Mouse (Mus musculus) right cerebral cortex, adult 2 months (tissue): ENCODE data around the gene Atg14.
A peak's percentile ranks its signal among the peaks of the same experiment; 100 is the strongest.
"Not testable (repeated sequence)": the region's sequence is repeated elsewhere in the genome, so short reads cannot be mapped to it uniquely, and the experiment has no call there.

Experiments
- DNase-seq, 2 experiments: peaks; one replicate each; pipeline ENCODE4 v3.0.0; 2021 to 2022; ENCODE audit warnings: low spot score in 2 of 2

Atg14 gene

DNA sequence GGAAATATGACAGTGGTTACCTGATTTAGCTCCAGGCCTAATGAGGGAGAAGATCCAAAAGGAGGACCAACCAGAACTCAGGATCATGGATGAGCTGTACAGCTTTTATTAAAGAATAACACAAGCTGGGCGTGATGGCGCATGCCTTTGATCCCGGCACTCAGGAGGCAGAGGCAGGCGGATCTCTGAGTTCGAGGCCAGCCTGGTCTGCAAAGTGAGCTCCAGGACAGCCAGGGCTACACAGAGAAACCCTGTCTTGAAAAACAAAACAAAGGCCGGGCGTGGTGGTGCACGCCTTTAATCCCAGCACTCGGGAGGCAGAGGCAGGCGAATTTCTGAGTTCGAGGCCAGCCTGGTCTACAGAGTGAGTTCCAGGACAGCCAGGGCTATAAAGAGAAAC is at the start of gene Atg14:
Gene Atg14 (minus strand): TSS at position 101 of the 400 bp plus-strand sequence.
- DNase-seq: not testable (repeated sequence)

DNA sequence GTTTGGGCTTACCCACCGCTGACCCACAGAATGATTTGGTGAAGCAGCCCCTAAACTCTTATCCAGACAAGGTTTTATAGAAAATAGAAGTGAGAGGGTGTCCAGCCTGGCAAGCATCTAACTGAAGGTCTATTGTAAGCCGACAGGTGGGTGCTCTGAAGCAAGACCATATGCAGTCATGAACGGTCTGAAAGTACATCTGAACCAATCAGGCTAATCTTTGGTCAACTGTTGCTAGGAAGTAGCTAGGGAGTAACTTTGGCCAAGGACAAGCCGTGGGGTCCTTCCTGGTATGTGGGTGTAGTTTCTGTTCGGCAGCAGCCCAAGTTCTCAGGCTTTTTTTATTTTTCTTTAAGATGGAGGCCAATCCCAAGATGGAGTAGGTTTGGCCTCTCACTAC is 48.4 kb upstream of the Atg14 start:
- DNase-seq: no peak

- no peak for DNase-seq
These were observed 42.8 kb upstream of the Atg14 start for GRCm38 (mm10) chr14:47613254-47613653.

DNA sequence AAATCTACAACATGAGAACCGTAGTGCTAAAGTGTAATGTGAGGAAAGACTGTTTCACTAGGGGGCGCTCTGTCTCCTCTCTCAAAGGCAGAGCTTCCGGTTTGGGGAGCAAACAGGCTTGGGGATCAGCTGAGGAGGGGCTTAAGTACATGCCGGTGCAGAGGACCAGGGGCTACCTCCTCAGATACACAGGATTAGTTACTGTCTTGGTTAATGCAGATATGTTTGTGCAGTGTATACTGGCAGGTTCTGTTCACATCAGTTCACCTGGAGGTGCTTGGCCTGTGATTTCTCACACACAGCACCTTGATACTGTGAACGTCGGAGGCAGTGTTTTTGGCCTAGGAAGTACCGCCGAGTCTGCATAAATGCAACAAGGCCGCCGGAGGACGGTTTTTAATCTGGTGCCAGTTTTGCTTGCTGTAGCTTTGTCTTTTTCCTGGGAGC is 27.5 kb upstream of the Atg14 start:
- DNase-seq: peak; percentile 74 to 80

DNA sequence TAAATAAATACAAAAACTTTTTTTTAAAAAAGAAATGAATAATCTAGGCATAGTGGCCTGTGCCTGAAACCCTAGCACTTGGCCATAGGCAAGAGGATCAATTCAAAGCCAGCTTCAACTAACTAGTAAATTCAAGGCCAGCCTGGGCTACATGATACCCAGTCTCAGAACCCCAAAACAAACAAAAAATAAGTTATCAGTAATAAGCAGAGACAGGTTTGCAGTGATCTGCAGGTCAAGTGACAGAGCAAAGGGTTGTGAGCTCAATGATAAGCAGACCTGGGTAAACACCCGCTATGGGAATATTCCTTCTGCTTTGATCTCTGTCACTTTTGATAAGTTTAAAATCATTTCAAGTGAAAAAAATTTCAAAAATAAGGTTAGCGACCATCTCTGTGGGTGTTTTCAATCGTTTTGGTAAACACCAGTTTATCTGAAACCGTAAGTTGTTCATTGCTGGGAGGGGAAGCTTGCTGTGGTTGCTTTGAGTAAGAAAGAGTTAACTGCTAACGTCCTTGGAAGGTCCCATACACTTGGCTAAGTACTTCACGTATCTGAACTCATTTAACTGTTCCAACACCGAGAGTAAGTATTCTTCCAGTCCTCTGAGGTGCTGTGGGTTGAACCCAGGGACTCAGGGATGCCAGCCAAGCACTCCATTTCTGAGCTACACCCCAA is 24.1 kb upstream of the Atg14 start:
- DNase-seq: no peak

DNA sequence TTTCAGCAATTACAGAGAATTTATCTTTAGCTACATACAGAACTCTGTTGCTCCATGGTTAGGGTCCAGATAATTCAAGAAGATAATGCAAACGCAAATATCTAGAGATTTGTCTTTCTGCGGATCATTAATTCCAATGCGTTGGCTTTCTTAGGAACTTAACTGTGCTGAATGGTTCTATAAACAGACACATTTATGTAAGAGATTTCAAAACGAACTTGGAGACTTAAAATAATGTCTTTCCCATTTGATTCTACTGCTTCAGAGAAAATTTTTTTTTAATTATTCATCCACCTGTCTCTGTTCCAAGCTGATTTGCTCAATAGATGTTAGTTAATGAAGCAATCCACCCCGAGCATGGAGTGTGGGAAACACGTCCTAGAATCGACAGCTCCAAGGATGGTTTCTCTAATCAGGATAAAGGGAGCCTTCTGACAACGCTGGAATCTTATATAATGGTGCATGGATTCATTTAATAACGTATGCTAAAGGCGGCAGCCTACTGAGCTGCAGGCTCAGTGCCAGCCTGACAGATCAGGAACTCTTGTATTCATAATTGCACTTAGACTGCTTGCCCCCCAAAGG is 20.0 kb upstream of the Atg14 start:
- peak; percentile 21 to 31 for DNase-seq

- no peak for DNase-seq
These were observed 19.0 kb upstream of the Atg14 start for GRCm38 (mm10) chr14:47589444-47589843.

DNA sequence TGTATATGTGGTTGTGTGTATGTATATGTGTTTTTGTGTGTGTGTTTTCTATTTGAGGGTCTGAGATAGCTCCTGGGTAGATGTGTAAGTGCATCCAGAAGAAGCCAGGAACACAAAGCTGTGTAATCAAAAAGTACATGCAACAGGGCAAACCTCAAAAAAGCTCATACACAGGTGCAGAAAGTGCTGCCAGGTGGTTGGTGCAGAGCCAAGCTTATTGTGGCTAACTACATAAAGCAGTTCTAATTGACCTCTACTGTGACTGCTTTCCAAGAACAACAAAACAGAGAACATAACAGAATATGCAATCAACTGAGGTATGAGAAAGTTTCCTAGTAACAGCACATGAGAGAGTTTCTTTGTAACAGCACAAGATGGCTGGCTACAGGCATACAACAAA is 13.9 kb upstream of the Atg14 start:
- no peak for DNase-seq

DNA sequence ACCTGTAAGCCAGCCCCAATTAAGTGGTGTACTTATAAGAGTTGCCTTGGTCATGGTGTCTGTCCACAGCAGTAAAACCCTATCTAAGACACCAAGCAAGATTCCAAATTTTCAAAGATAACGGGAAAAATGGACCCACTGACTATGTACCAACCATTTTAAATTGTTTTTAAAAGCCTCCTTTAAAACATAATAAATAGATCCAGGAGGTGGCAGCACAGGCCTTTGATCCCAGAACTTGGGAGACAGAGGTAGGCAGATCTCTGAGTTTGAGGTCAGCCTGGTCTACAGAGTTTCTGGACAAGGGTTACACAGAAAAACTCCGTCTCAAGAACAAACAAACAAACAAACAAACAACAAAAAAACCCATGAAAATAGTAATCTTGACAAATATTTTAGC is 11.2 kb upstream of the Atg14 start:
- peak in 1 of 2 experiments; percentile 32 for DNase-seq

GRCm38 (mm10) chr14:47581280-47581679 is 10.8 kb upstream of the Atg14 start:
- no peak for DNase-seq

- DNase-seq: no peak
These were observed 7.6 kb upstream of the Atg14 start for GRCm38 (mm10) chr14:47578086-47578485.

GRCm38 (mm10) chr14:47576687-47577086 is 6.2 kb upstream of the Atg14 start:
- DNase-seq: no peak

- no peak for DNase-seq
These were observed 4.3 kb upstream of the Atg14 start for GRCm38 (mm10) chr14:47574721-47575120.

- DNase-seq: no peak
These were observed 2.3 kb upstream of the Atg14 start for GRCm38 (mm10) chr14:47572707-47573106.

DNA sequence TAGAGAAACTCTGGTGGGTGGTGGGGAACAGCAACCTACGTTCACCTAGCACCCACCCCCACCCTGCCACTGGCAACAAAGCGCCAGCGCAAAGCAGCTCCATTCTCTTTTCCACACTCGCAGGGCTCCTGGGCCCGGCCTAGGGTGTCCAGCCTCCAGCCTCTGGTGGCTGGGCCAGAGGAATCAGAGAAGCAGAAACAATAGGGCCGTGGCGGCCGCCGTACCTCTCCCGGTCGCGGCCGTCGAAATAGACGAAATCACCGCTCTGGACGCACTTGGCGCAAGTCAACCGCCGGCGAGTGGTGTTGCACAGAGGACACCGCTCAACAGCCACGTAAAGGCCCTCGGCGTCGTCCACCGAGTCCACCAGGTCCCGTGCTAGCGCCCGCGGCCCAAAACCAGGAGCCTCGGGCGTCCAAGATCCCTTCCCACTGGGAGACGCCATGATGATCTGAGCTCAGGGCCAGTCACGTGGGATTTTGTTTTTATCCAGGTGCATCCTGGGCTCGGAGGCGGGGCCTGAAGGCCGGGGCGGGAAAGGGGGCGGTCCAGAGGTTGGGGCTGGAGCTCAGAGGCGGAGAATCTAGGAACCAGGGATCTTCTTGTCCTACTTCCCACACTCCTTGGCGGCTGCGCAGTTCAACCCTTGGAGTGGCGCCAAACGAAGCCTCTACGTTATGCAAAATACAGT is 2.3 kb downstream of the Atg14 start:
- DNase-seq: peak; percentile 97 to 98

DNA sequence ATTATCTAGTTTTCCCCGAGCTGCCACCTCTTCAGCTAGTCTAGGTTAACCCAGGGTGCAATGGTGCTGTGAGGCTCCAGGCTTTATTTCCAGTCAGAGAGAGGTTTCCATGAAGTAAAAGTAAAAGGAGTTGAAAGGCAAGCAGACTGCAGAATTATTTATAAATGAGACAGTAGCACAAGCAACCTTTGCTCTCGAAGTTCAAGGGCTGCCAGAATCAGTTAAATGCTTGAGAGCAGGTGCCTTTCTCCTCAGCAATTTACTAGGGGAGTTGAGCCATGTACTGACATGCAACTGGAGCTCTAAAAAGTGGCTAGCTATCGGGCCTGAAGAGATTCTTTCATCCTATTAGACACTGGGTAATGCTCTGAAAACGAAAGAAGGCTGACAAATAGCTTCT is 7.3 kb downstream of the Atg14 start:
- DNase-seq: no peak

- no peak for DNase-seq
These were observed 7.9 kb downstream of the Atg14 start for GRCm38 (mm10) chr14:47562530-47562929.

DNA sequence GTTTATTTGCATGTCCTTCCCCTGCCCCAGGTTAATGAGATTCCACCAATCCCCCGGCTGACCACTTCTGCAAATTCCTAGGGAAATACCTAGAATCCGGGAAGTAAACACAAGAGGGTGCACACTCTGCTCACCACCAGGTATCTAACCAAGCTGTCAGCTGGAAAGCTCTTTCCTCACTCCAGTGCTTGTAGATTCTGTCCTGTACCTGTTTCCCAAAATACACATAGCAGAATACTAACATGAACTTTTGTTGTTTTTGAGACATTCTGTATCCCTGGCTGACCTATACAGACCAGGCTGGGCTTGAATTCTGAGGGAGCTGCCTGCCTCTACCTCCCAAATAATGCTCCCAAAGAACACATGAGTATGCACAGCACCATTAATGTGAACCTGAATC is 9.7 kb downstream of the Atg14 start:
- DNase-seq: no peak

DNA sequence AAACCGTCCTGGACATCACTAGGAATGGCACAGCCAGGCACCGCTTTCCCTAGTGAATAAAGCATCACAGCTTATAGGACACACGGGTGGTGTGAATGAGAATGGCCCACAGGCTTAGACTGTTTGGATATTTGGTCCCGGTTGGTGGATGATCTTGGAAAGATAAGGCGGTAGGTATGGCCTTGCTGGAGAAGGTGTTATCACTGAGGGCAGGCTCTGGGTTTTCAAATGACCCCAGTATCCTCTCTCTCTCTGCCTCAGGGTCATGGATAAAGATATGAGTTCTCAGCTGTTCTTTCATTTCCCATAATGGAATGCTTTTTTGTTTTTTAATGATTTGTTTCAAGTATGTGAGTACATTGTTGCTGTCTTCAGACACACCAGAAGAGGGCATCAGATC is 15.2 kb downstream of the Atg14 start:
- DNase-seq: no peak

- DNase-seq: no peak
These were observed 16.2 kb downstream of the Atg14 start for GRCm38 (mm10) chr14:47554236-47554635.

DNA sequence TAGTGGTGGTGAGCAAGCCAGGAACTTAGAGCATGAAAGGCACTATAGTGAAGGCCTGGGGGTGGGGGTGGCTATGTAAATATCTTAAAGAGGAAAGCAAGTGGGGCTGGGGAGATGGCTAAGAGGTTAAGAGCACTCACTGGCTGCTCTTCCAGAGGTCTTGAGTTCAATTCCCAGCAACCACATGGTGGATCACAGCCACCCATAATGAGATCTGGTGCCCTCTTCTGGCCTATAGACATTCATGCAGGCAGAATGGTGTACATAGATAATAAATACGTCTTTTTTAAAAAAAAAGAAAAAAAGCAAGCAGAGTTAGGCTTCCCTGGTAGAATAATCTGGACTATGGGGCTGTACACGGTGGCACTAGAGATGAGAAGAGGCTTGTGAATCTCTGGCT is 17.1 kb downstream of the Atg14 start:
- DNase-seq: no peak

GRCm38 (mm10) chr14:47551668-47552067 is 18.8 kb downstream of the Atg14 start:
- no peak for DNase-seq

- DNase-seq: no peak
These were observed 25.6 kb downstream of the Atg14 start for GRCm38 (mm10) chr14:47544877-47545276.
